Comparison of ENCODE assay signal across 28 mouse cellular contexts in the genomic region with DNA sequence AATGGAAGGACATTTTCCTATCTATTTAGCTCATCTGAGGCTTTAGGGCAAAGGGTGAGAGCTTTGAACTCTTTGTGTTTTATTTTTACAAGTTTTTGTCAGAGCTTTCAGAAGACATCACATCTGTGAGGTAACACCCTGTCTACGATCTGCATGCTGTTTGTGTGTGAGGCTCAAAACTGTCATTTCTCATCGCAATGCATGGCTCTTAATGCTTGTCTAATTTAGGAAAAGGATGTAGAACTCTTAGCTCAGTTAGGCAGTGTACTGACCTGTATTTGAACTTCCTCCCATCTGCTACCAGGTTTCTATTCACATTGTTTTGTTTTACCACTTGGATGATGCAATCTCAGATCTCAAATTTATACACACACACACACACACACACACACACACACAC.
DNase-seq lines count a peak whose midpoint lies in the region; ATAC-seq and TF ChIP-seq lines count a peak whose summit lies in the region.
"Had no signal": no experiment of that assay in that cellular context is flagged by ENCODE, and none has a peak within 500 bp of the region (broad histone marks: within the 10 kb centered on the region; RNA-seq: fewer than 3 reads in every experiment).

No protein-coding gene starts in this region.

- no peaks in the 10 kb centered on the region for H3K4me1 ChIP-seq in kidney, embryonic 14.5 days (ENCODE audit: control insufficient read depth, insufficient read depth, low read length)
- no peaks in the 10 kb centered on the region for H3K4me1 ChIP-seq in hindbrain, postnatal 0 days (ENCODE audit: insufficient read depth, low read length)
- H3K4me1 ChIP-seq: embryonic facial prominence, embryonic 15.5 days; heart, embryonic 13.5 days; limb, embryonic 12.5 days; neural tube, embryonic 13.5 days had no signal

- TF ChIP-seq CTCF in hindbrain, postnatal 0 days (IDR thresholded peaks at IDR 0.05; ENCODE audit: low read depth): no peak

- DNase-seq in kidney, postnatal 4 days: no peak
- peak; percentile 73 for DNase-seq in A20 (ENCODE audit: low read depth, low spot score)
- DNase-seq in retina, embryonic 14.5 days (ENCODE audit: low spot score): peak; percentile 55
- DNase-seq in B cell, adult 2 months: no peak
- DNase-seq in hindbrain, postnatal 0 days (ENCODE audit: low spot score): no peak
- DNase-seq: adrenal gland, postnatal 14 days; cerebellum, adult 2 months; cerebellum, postnatal 36 days; gastrocnemius, postnatal 10 days; heart, adult 11 months; heart, postnatal 14 days; kidney, postnatal 36 days; liver, postnatal 0 days; lung, postnatal 14 days; midbrain, embryonic 14.5 days; right cerebral cortex, postnatal 25 days; thymus, postnatal 14 days had no signal

- H3K27me3 ChIP-seq in kidney, embryonic 14.5 days (ENCODE audit: control insufficient read depth, insufficient read depth, low read length): no peaks in the 10 kb centered on the region
- H3K27me3 ChIP-seq in hindbrain, postnatal 0 days (ENCODE audit: insufficient read depth, low read length): no peaks in the 10 kb centered on the region
- H3K27me3 ChIP-seq: embryonic facial prominence, embryonic 15.5 days; heart, embryonic 13.5 days; limb, embryonic 12.5 days; megakaryocyte, embryonic 14.5 days; neural tube, embryonic 13.5 days had no signal

- no peak overlapping the region for H3K9ac ChIP-seq in kidney, embryonic 14.5 days (ENCODE audit: low read depth, low read length)
- no peak overlapping the region for H3K9ac ChIP-seq in hindbrain, postnatal 0 days (replicated peaks; ENCODE audit: low read length)
- H3K9ac ChIP-seq: embryonic facial prominence, embryonic 15.5 days; heart, embryonic 13.5 days; limb, embryonic 12.5 days; liver, postnatal 0 days; neural tube, embryonic 13.5 days had no signal

- peak overlapping the region; percentile 24; the same call in 1 of the 2 replicates for H3K27ac ChIP-seq in kidney, embryonic 14.5 days (ENCODE audit: low read depth, low read length)
- H3K27ac ChIP-seq in hindbrain, postnatal 0 days: no peak overlapping the region
- H3K27ac ChIP-seq: embryonic facial prominence, embryonic 15.5 days; heart, embryonic 13.5 days; limb, embryonic 12.5 days; neural tube, embryonic 13.5 days had no signal

- H3K9me3 ChIP-seq in kidney, embryonic 14.5 days (ENCODE audit: control insufficient read depth, low read length): no peaks in the 10 kb centered on the region
- H3K9me3 ChIP-seq in hindbrain, postnatal 0 days (ENCODE audit: low read length): no peaks in the 10 kb centered on the region
- H3K9me3 ChIP-seq: embryonic facial prominence, embryonic 15.5 days; heart, embryonic 13.5 days; limb, embryonic 12.5 days; megakaryocyte, embryonic 14.5 days; neural tube, embryonic 13.5 days had no signal

- H3K4me3 ChIP-seq in kidney, embryonic 14.5 days (ENCODE audit: low read length): no peak overlapping the region
- H3K4me3 ChIP-seq in hindbrain, postnatal 0 days (ENCODE audit: low read length): no peak overlapping the region
- H3K4me3 ChIP-seq: embryonic facial prominence, embryonic 15.5 days; heart, embryonic 13.5 days; limb, embryonic 12.5 days; megakaryocyte, embryonic 14.5 days; myocyte; neural tube, embryonic 13.5 days had no signal

- ATAC-seq in kidney, embryonic 14.5 days (ENCODE audit: low FRiP score, low TSS enrichment): no peak
- peak; percentile 79 for ATAC-seq in granulocyte monocyte progenitor cell, adult 5-6 weeks (replicated peaks; ENCODE audit: poor library complexity, severe bottlenecking)
- no peak for ATAC-seq in hindbrain, postnatal 0 days
- ATAC-seq: forebrain, embryonic 14.5 days; intestine, postnatal 0 days; liver, postnatal 0 days had no signal

- no peaks in the 10 kb centered on the region for H3K36me3 ChIP-seq in kidney, embryonic 14.5 days (ENCODE audit: control insufficient read depth, insufficient read depth, low read length)
- H3K36me3 ChIP-seq in hindbrain, postnatal 0 days (ENCODE audit: insufficient read depth, low read length): no peaks in the 10 kb centered on the region
- H3K36me3 ChIP-seq: embryonic facial prominence, embryonic 15.5 days; heart, embryonic 13.5 days; limb, embryonic 12.5 days; neural tube, embryonic 13.5 days had no signal

- no peak overlapping the region for H3K4me2 ChIP-seq in kidney, embryonic 14.5 days (replicated peaks; ENCODE audit: low read depth, low read length)
- H3K4me2 ChIP-seq in hindbrain, postnatal 0 days (ENCODE audit: low read depth, low read length): no peak overlapping the region
- H3K4me2 ChIP-seq: embryonic facial prominence, embryonic 15.5 days; heart, embryonic 13.5 days; limb, embryonic 12.5 days; liver, embryonic 11.5 days; neural tube, embryonic 13.5 days had no signal

- WGBS in kidney, embryonic 14.5 days: 37% methylated on average over 2 of the region's 2 CpGs
- 78% methylated on average over 2 of the region's 2 CpGs for WGBS in hindbrain, postnatal 0 days

Comparison
In these comparisons a context has a peak if more than half of its experiments do, and no peak if none do; other contexts are left out.
1. DNase-seq: peak in A20 (single experiment) and retina, embryonic 14.5 days (single experiment); none in kidney, postnatal 4 days (0 of 2), B cell, adult 2 months (0 of 2) and hindbrain, postnatal 0 days (single experiment).